Mouse (Mus musculus): Measurements from ENCODE around the gene Amtn. TPM values are rescaled to one million over a fixed set of nuclear protein-coding genes. Genes with fewer than 3 reads are reported as not detected.
"Not testable (repeated sequence)": the region's sequence is repeated elsewhere in the genome, so short reads cannot be mapped to it uniquely, and the experiment has no call there.

Gene Amtn
- polyA plus RNA-seq (2014; fragmentation: Nextera tagmentation; extraction: Ambion mirVana), result not detected in 2 replicates

DNA sequence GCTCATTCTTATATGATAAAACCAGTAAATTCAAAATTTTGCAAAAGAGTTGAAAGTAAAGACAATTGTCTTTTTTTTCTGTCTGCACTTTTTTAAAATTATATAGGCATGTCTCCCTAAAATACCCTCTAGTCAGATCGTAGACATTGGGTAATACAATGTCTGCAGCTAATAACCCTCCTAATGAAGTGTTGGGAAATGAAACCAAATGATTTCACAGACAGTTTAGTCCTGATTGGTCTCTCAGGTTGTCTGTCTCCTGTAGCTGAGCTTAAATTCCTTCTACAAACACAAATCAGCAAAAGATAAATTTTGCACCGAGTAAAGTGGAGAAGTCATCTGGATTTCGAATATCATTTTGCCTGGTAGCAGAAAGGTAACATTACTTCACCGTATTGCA is at the start of gene Amtn:
TSS of gene Amtn (plus strand) at position 301 of the 400 bp plus-strand sequence.
- Histone ChIP-seq H3K4me3 (ENCODE audit: low read depth, low read length) (no peak within 1 kb of the TSS), H3K4me1 (ENCODE audit: control insufficient read depth, insufficient read depth, low read length) (no peaks in the 10 kb centered on the region), H3K9ac (ENCODE audit: low read length) (no peak within 1 kb of the TSS), H3K36me3 (ENCODE audit: control insufficient read depth, insufficient read depth, low read length) (no peaks in the 10 kb centered on the region), H3K9me3 (replicated peaks; ENCODE audit: control insufficient read depth, low read length) (no peaks in the 10 kb centered on the region), H3K27me3 (replicated peaks; ENCODE audit: control insufficient read depth, insufficient read depth, low read length) (no peaks in the 10 kb centered on the region), H3K4me2 (ENCODE audit: low read length) (no peak within 1 kb of the TSS), H3K27ac (ENCODE audit: low read depth, low read length) (no peak within 1 kb of the TSS)
- DNase-seq (ENCODE audit: low spot score) (no peak), ATAC-seq (no peak)
- WGBS, result 87% methylated on average over 4 of the region's 4 CpGs

- not testable (repeated sequence) for H3K4me1 ChIP-seq (ENCODE audit: control insufficient read depth, insufficient read depth, low read length); H3K27ac ChIP-seq (ENCODE audit: low read depth, low read length); H3K27me3 ChIP-seq (replicated peaks; ENCODE audit: control insufficient read depth, insufficient read depth, low read length); H3K36me3 ChIP-seq (ENCODE audit: control insufficient read depth, insufficient read depth, low read length); DNase-seq (ENCODE audit: low spot score); H3K9me3 ChIP-seq (replicated peaks; ENCODE audit: control insufficient read depth, low read length); H3K9ac ChIP-seq (ENCODE audit: low read length); ATAC-seq; H3K4me2 ChIP-seq (ENCODE audit: low read length); H3K4me3 ChIP-seq (ENCODE audit: low read depth, low read length)
- 54% methylated on average over 2 of the region's 2 CpGs for WGBS
Measured at GRCm38 (mm10) chr5:88348533-88348932, 27.4 kb upstream of the Amtn start.

GRCm38 (mm10) chr5:88364768-88365167 is 11.1 kb upstream of the Amtn start:
- no peak for ATAC-seq
- Histone ChIP-seq H3K4me1 (ENCODE audit: control insufficient read depth, insufficient read depth, low read length) (no peaks in the 10 kb centered on the region), H3K4me2 (ENCODE audit: low read length) (no peak overlapping the region), H3K36me3 (ENCODE audit: control insufficient read depth, insufficient read depth, low read length) (no peaks in the 10 kb centered on the region), H3K9me3 (replicated peaks; ENCODE audit: control insufficient read depth, low read length) (no peaks in the 10 kb centered on the region), H3K9ac (ENCODE audit: low read length) (no peak overlapping the region), H3K4me3 (ENCODE audit: low read depth, low read length) (no peak overlapping the region), H3K27me3 (replicated peaks; ENCODE audit: control insufficient read depth, insufficient read depth, low read length) (no peaks in the 10 kb centered on the region), H3K27ac (ENCODE audit: low read depth, low read length) (no peak overlapping the region)
- WGBS, result 5% methylated on average over 5 of the region's 5 CpGs
- DNase-seq (ENCODE audit: low spot score), result peak; percentile 59

DNA sequence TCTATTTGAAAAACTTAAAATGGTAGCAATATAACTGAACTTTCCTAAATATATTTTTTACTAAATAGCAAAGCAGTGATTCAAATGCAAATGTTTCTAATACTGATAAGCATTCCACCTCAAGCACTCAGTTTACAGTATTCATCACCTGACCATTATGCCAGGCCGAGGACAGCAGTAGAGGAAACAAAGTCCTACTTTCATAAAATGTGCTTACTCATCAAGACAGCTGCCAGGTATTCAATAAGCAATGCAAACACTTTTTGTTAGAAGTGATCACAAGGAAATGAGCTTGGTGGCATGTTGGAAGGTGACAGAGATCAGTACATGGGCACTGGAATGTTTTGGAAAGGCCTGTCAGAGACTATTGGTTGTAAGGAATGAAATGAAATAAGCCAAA is 9.0 kb upstream of the Amtn start:
- H3K27ac ChIP-seq (ENCODE audit: low read depth, low read length), result no peak overlapping the region
- WGBS, result 70% methylated on average over 1 of the region's 1 CpGs
- no peaks in the 10 kb centered on the region for H3K27me3 ChIP-seq (replicated peaks; ENCODE audit: control insufficient read depth, insufficient read depth, low read length)
- H3K4me1 ChIP-seq (ENCODE audit: control insufficient read depth, insufficient read depth, low read length), result no peaks in the 10 kb centered on the region
- no peak overlapping the region for H3K4me2 ChIP-seq (ENCODE audit: low read length)
- H3K9ac ChIP-seq (ENCODE audit: low read length), result no peak overlapping the region
- ATAC-seq (no peak), DNase-seq (ENCODE audit: low spot score) (no peak)
- no peak overlapping the region for H3K4me3 ChIP-seq (ENCODE audit: low read depth, low read length)
- H3K36me3 ChIP-seq (ENCODE audit: control insufficient read depth, insufficient read depth, low read length), result no peaks in the 10 kb centered on the region
- H3K9me3 ChIP-seq (replicated peaks; ENCODE audit: control insufficient read depth, low read length), result no peaks in the 10 kb centered on the region

DNA sequence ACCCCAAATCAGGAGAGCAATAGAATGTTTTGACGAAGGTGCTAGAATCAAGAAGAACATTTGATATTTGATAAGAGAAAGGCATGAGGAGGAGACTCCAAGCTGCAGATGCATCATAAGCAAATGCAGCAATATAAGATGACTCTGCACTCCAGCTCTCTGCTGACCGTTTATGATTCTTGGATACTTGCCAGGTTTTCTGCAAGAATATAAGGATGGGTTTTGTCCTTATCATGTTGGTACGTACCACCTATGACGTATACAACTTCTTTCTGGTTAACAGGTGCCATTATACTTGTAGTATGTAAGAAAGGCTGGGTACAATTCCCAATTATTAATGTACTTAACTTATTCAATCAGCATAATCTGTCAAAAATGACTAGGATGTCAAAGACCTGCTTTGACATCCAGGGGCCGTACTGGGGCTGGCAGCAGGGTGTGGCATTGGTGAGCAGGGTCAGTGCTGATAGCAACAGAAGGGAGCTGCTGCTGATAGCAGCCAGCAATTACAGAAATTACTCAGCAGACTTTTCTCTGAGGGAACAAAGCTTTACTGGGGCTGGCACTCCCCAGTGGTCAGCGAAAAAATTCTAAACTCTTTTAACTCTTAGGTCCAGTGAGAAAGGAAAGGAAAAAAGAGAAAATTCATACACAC is 5.2 kb upstream of the Amtn start:
- Histone ChIP-seq H3K9ac (ENCODE audit: low read length) (no peak overlapping the region), H3K27ac (ENCODE audit: low read depth, low read length) (no peak overlapping the region), H3K9me3 (replicated peaks; ENCODE audit: control insufficient read depth, low read length) (no peaks in the 10 kb centered on the region), H3K4me3 (ENCODE audit: low read depth, low read length) (no peak overlapping the region), H3K27me3 (replicated peaks; ENCODE audit: control insufficient read depth, insufficient read depth, low read length) (no peaks in the 10 kb centered on the region), H3K4me2 (ENCODE audit: low read length) (no peak overlapping the region), H3K4me1 (ENCODE audit: control insufficient read depth, insufficient read depth, low read length) (no peaks in the 10 kb centered on the region), H3K36me3 (ENCODE audit: control insufficient read depth, insufficient read depth, low read length) (no peaks in the 10 kb centered on the region)
- DNase-seq (ENCODE audit: low spot score) (no peak), ATAC-seq (no peak)
- WGBS, result 83% methylated on average over 6 of the region's 6 CpGs

- Histone ChIP-seq H3K9ac (ENCODE audit: low read length) (no peak overlapping the region), H3K9me3 (replicated peaks; ENCODE audit: control insufficient read depth, low read length) (no peaks in the 10 kb centered on the region), H3K4me1 (ENCODE audit: control insufficient read depth, insufficient read depth, low read length) (no peaks in the 10 kb centered on the region), H3K4me2 (ENCODE audit: low read length) (no peak overlapping the region), H3K36me3 (ENCODE audit: control insufficient read depth, insufficient read depth, low read length) (no peaks in the 10 kb centered on the region), H3K27ac (ENCODE audit: low read depth, low read length) (no peak overlapping the region), H3K27me3 (replicated peaks; ENCODE audit: control insufficient read depth, insufficient read depth, low read length) (no peaks in the 10 kb centered on the region), H3K4me3 (ENCODE audit: low read depth, low read length) (no peak overlapping the region)
- ATAC-seq (no peak), DNase-seq (ENCODE audit: low spot score) (no peak)
- 85% methylated on average over 6 of the region's 6 CpGs for WGBS
Measured at GRCm38 (mm10) chr5:88372563-88372962, 3.3 kb upstream of the Amtn start.

DNA sequence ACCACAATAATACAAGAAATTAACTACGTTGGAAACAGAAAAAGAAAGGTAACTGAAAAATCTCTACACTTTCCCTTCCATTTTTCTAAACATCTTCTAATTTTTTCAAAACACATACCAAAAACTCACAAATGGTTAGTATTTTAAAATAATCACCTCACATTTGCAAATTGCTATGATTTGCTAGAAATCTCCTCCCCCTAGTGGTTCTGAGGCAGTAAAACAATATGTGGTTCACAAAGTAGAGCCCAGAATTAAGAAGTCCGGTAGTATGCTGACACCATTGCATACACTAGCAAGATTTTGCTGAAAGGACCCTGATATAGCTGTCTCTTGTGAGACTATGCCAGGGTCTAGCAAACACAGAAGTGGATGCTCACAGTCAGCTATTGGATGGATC is 16.1 kb downstream of the Amtn start:
- DNase-seq (ENCODE audit: low spot score); H3K4me3 ChIP-seq (ENCODE audit: low read depth, low read length); H3K9ac ChIP-seq (ENCODE audit: low read length); ATAC-seq; H3K4me1 ChIP-seq (ENCODE audit: control insufficient read depth, insufficient read depth, low read length); H3K9me3 ChIP-seq (replicated peaks; ENCODE audit: control insufficient read depth, low read length); H3K27ac ChIP-seq (ENCODE audit: low read depth, low read length); H3K27me3 ChIP-seq (replicated peaks; ENCODE audit: control insufficient read depth, insufficient read depth, low read length); H3K36me3 ChIP-seq (ENCODE audit: control insufficient read depth, insufficient read depth, low read length); H3K4me2 ChIP-seq (ENCODE audit: low read length): not testable (repeated sequence)
- 89% methylated on average over 2 of the region's 2 CpGs for WGBS

- WGBS, result 77% methylated on average over 5 of the region's 5 CpGs
- H3K27me3 ChIP-seq (replicated peaks; ENCODE audit: control insufficient read depth, insufficient read depth, low read length), result no peaks in the 10 kb centered on the region
- no peaks in the 10 kb centered on the region for H3K4me1 ChIP-seq (ENCODE audit: control insufficient read depth, insufficient read depth, low read length)
- H3K36me3 ChIP-seq (ENCODE audit: control insufficient read depth, insufficient read depth, low read length), result no peaks in the 10 kb centered on the region
- no peak overlapping the region for H3K4me3 ChIP-seq (ENCODE audit: low read depth, low read length)
- no peak overlapping the region for H3K27ac ChIP-seq (ENCODE audit: low read depth, low read length)
- H3K9ac ChIP-seq (ENCODE audit: low read length), result no peak overlapping the region
- no peaks in the 10 kb centered on the region for H3K9me3 ChIP-seq (replicated peaks; ENCODE audit: control insufficient read depth, low read length)
- ATAC-seq (peak; percentile 14; the same call in 1 of the 2 replicates), DNase-seq (ENCODE audit: low spot score) (no peak)
- H3K4me2 ChIP-seq (ENCODE audit: low read length), result no peak overlapping the region
Measured at GRCm38 (mm10) chr5:88398581-88398980, 22.7 kb downstream of the Amtn start.

DNA sequence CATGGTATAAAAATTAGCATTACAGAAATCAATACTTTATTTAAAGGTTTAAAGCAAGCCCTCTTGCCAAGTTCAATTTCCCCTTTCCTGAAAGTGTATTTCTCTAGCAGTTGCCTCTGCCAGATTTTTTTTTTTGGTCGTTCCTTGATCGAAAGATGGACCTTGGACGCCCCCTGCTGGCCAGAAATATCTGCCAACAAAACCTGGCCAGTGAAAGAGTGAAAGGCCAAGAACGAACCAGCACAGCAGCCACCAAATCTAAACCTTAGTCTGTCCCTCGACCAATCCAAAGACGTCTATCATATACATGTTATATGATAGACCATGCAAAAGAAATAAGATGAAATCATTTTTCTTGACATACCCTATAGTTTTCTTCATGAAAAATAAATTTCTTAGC is 23.9 kb downstream of the Amtn start:
- ATAC-seq, result no peak
- Histone ChIP-seq H3K4me1 (ENCODE audit: control insufficient read depth, insufficient read depth, low read length) (no peaks in the 10 kb centered on the region), H3K4me3 (ENCODE audit: low read depth, low read length) (no peak overlapping the region), H3K4me2 (ENCODE audit: low read length) (no peak overlapping the region), H3K27ac (ENCODE audit: low read depth, low read length) (no peak overlapping the region), H3K9ac (ENCODE audit: low read length) (no peak overlapping the region), H3K27me3 (replicated peaks; ENCODE audit: control insufficient read depth, insufficient read depth, low read length) (no peaks in the 10 kb centered on the region), H3K9me3 (replicated peaks; ENCODE audit: control insufficient read depth, low read length) (no peaks in the 10 kb centered on the region), H3K36me3 (ENCODE audit: control insufficient read depth, insufficient read depth, low read length) (no peaks in the 10 kb centered on the region)
- WGBS, result 7% methylated on average over 6 of the region's 6 CpGs
- DNase-seq (ENCODE audit: low spot score), result peak; percentile 87

Data from forebrain, embryonic 14.5 days (tissue).